Mouse (Mus musculus) forebrain, embryonic 15.5 days (tissue): ENCODE results near the gene Mms19. TPM values are rescaled to one million over a fixed set of nuclear protein-coding genes. Genes with fewer than 3 reads are reported as not detected.

Source experiments
- polyA plus RNA-seq: library from polyadenylated mRNA; unstranded; fragments of >200 nt; fragmentation: Nextera tagmentation; extraction: Ambion mirVana; gene quantifications from 2 replicates; pipeline ENCODE4 v1.2.1, GENCODE M21; 2015

The Mms19 gene
- polyA plus RNA-seq, 1 experiment from 2014 or later, result 34.8 TPM

Other genes starting within 250 kb of the Mms19 start
- 17.5 and 21.0 TPM in 2 replicates for gene Slit1, start 237.5 kb downstream of the Mms19 start, polyA plus RNA-seq
- 10.6 and 11.2 TPM in 2 replicates for gene Arhgap19, start 179.1 kb downstream of the Mms19 start, polyA plus RNA-seq
- gene Frat1, start 151.2 kb downstream of the Mms19 start, polyA plus RNA-seq, result 34.7 and 35.1 TPM in 2 replicates
- gene Frat2, start 133.0 kb downstream of the Mms19 start, polyA plus RNA-seq, result 16.9 and 17.9 TPM in 2 replicates
- 16.7 and 17.3 TPM in 2 replicates for gene Rrp12, start 85.0 kb downstream of the Mms19 start, polyA plus RNA-seq
- 463 and 466 TPM in 2 replicates for gene Pgam1, start 69.2 kb downstream of the Mms19 start, polyA plus RNA-seq
- 76.8 and 78.4 TPM in 2 replicates for gene Exosc1, start 47.7 kb downstream of the Mms19 start, polyA plus RNA-seq
- 88.5 and 96.9 TPM in 2 replicates for gene Zdhhc16, start 47.7 kb downstream of the Mms19 start, polyA plus RNA-seq
- gene Ubtd1, start 606 bp upstream of the Mms19 start, polyA plus RNA-seq, result 8.7 and 9.9 TPM in 2 replicates
- 0.36 and 0.51 TPM in 2 replicates for gene Ankrd2, start 54.8 kb upstream of the Mms19 start, polyA plus RNA-seq
- 0.96 and 1.2 TPM in 2 replicates for gene Hoga1, start 64.5 kb upstream of the Mms19 start, polyA plus RNA-seq
- not detected in 2 replicates for gene 4933411K16Rik, start 71.1 kb upstream of the Mms19 start, polyA plus RNA-seq
- 163 and 169 TPM in 2 replicates for gene Morn4, start 105.2 kb upstream of the Mms19 start, polyA plus RNA-seq
- 29.4 and 33.6 TPM in 2 replicates for gene Pi4k2a, start 109.3 kb upstream of the Mms19 start, polyA plus RNA-seq
- gene Avpi1, start 147.9 kb upstream of the Mms19 start, polyA plus RNA-seq, result 7.2 and 8.1 TPM in 2 replicates
- gene Marveld1, start 166.2 kb upstream of the Mms19 start, polyA plus RNA-seq, result 1.7 and 2.6 TPM in 2 replicates
- gene Zfyve27, start 182.8 kb upstream of the Mms19 start, polyA plus RNA-seq, result 64.1 and 64.8 TPM in 2 replicates
- gene Sfrp5, start 221.1 kb upstream of the Mms19 start, polyA plus RNA-seq, result 0.54 and 0.78 TPM in 2 replicates